Comparison of ENCODE assay signal across 8 mouse cellular contexts in the genomic region with DNA sequence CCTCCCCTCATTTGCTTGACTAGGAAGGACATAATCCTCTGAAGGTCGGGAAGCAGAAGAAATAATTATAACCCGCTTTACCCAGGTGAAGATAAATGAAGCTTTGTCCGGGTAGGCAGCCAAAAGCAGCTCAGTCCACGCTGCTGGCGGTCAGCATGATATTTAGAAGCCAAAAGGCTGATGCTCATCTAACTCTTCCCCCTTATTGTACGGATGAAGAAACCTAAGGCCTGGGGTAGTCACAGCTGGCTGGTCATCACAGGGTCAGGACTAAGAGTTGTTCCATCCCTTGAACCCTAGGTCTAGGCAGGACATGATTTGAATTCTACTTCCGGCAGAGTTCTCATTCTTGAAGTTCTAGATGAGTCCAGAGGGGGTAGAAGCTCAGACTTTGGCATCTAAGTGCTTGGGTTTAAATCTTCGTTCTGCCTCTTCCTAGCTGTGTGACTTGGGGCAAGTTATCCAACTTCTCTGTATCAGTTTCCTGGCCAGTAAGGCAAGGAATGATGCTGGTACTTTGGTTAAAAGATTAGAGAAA. TPM values are rescaled to one million over a fixed set of nuclear protein-coding genes. Genes with fewer than 3 reads are reported as not detected.
DNase-seq lines count a peak whose midpoint lies in the region; ATAC-seq and TF ChIP-seq lines count a peak whose summit lies in the region.

No protein-coding gene starts in this region.

- no peak for DNase-seq in heart, postnatal 36 days
- DNase-seq in G1E (ENCODE audit: low spot score), result no peak
- DNase-seq in hindbrain, embryonic 10.5 days (ENCODE audit: low spot score), result no peak
- DNase-seq in cerebellum, adult 18-20 months, result no peak
- DNase-seq in adrenal gland, postnatal 4 days (ENCODE audit: low spot score in 2 of 2), result no peak
- DNase-seq in layer of hippocampus, postnatal 14 days (ENCODE audit: low spot score in 2 of 2), result no peak

- H3K4me1 ChIP-seq in heart, embryonic 13.5 days, result peaks cover 67% of the 10 kb centered on the region
- peaks cover 92% of the 10 kb centered on the region for H3K4me1 ChIP-seq in G1E (ENCODE audit: insufficient read depth, low read depth, low read length)
- peaks cover 51% of the 10 kb centered on the region for H3K4me1 ChIP-seq in hindbrain, embryonic 10.5 days (replicated peaks)

- no peak for TF ChIP-seq CTCF in G1E (IDR thresholded peaks at IDR 0.05; ENCODE audit: low read depth, low read length)

- 79% methylated on average over 8 of the region's 8 CpGs for WGBS in heart, embryonic 13.5 days
- 87% methylated on average over 8 of the region's 8 CpGs for WGBS in hindbrain, embryonic 10.5 days
- WGBS in macrophage (ENCODE audit: missing documents), result 76% methylated on average over 8 of the region's 8 CpGs

- no peak for ATAC-seq in heart, embryonic 13.5 days (ENCODE audit: extremely low read depth, insufficient number of reproducible peaks, low FRiP score, low TSS enrichment)
- ATAC-seq in G1E (ENCODE audit: extremely low read depth, insufficient number of reproducible peaks, low FRiP score, poor library complexity, severe bottlenecking), result no peak

- H3K4me2 ChIP-seq in heart, embryonic 13.5 days, result peak overlapping the region; percentile 89

- H3K9ac ChIP-seq in heart, embryonic 13.5 days, result peak overlapping the region; percentile 88

- peaks cover 64% of the 10 kb centered on the region for H3K79me2 ChIP-seq in macrophage (ENCODE audit: inconsistent target)

- no peaks in the 10 kb centered on the region for H3K36me3 ChIP-seq in heart, embryonic 13.5 days
- H3K36me3 ChIP-seq in G1E (replicated peaks) (peaks cover 40% of the 10 kb centered on the region), macrophage (ENCODE audit: inconsistent target) (no peaks in the 10 kb centered on the region)
- H3K36me3 ChIP-seq in hindbrain, embryonic 10.5 days, result peaks cover 3% of the 10 kb centered on the region; the same call in 1 of the 2 replicates

- no peaks in the 10 kb centered on the region for H3K27me3 ChIP-seq in heart, embryonic 13.5 days (replicated peaks)
- H3K27me3 ChIP-seq in G1E (ENCODE audit: insufficient read depth, low read length), result no peaks in the 10 kb centered on the region
- H3K27me3 ChIP-seq in hindbrain, embryonic 10.5 days (ENCODE audit: insufficient read depth, poor library complexity, severe bottlenecking), result no peaks in the 10 kb centered on the region

- H3K27ac ChIP-seq in heart, embryonic 13.5 days (replicated peaks), result no peak overlapping the region
- H3K27ac ChIP-seq in hindbrain, embryonic 10.5 days, result no peak overlapping the region
- H3K27ac ChIP-seq in macrophage, result no peak overlapping the region

- H3K9me3 ChIP-seq in heart, embryonic 13.5 days, result no peaks in the 10 kb centered on the region
- no peaks in the 10 kb centered on the region for H3K9me3 ChIP-seq in G1E (replicated peaks)
- H3K9me3 ChIP-seq in hindbrain, embryonic 10.5 days, result no peaks in the 10 kb centered on the region

- intact Hi-C loops in heart, postnatal 36 days (cut with DNase I), result loop anchor here (10.0 kb wide), 1 partner anchor 190 kb away; a partner anchor contains a TSS

- H3K4me3 ChIP-seq in heart, embryonic 13.5 days, result peak overlapping the region; percentile 80
- H3K4me3 ChIP-seq in G1E (ENCODE audit: low read depth, low read length) (peak overlapping the region; percentile 95; the same call in 1 of the 2 replicates), macrophage (ENCODE audit: inconsistent target) (peak overlapping the region; percentile 82; the same call in 1 of the 2 replicates)
- peak overlapping the region; percentile 92 for H3K4me3 ChIP-seq in hindbrain, embryonic 10.5 days

RNA-seq across cellular contexts. Expression of a gene that starts 1.5 kb away (rescaled TPM):
- polyA plus RNA-seq in heart, embryonic 13.5 days (2015; fragmentation: Nextera tagmentation; extraction: Ambion mirVana), result 4.0 and 4.3 TPM in 2 replicates
- total RNA-seq in heart, postnatal 36 days (2021), result 10 to 100 TPM; 29.7 to 37.5 TPM
- total RNA-seq in G1E (2014; fragmentation: Nextera tagmentation) (68.8 and 69.2 TPM in 2 replicates), G1E (2017) (31.9 and 33.8 TPM in 2 replicates)
- polyA plus RNA-seq in G1E (2012) (8.3 and 9.1 TPM in 2 replicates), macrophage (2018) (18.4 to 25.1 TPM (median 23.3 TPM) in 3 replicates)
- polyA plus RNA-seq in hindbrain, embryonic 10.5 days (2016; fragmentation: Nextera tagmentation; extraction: Ambion mirVana), result 8.0 and 10.1 TPM in 2 replicates
- 10 to 100 TPM in 20 of 26 experiments, 1 to 10 TPM in 6; 5.7 to 26.0 (median 15.5) TPM for total RNA-seq in macrophage (2018; cell fraction: chromatin; rRNA removed)
- 10 to 100 TPM; 30.4 to 51.5 (median 40.0) TPM for total RNA-seq in macrophage (2018; cell fraction: cytosol; rRNA removed)
- total RNA-seq in macrophage (2018; cell fraction: nucleus; rRNA removed), result 10 to 100 TPM; 19.5 to 74.0 (median 47.3) TPM
- 100 to 1,000 TPM; 382 to 406 TPM for total RNA-seq in adrenal gland, postnatal 4 days (2021)
- 10 to 100 TPM; 87.6 to 93.2 TPM for total RNA-seq in layer of hippocampus, postnatal 14 days (2021)

Comparison
In these comparisons a context has a peak if more than half of its experiments do, and no peak if none do; other contexts are left out.
1. RNA of a gene that starts 1.5 kb away (total RNA-seq): 382 to 406 TPM in adrenal gland, postnatal 4 days; 87.6 to 93.2 TPM in layer of hippocampus, postnatal 14 days, 31.9 to 69.2 TPM in G1E and 29.7 to 37.5 TPM in heart, postnatal 36 days; every median in the first group is over 4 times any median in the second.
2. Peak in every context shown above with its lines, with median percentiles within 50 percentile points of each other: H3K4me3 ChIP-seq.